Mouse (Mus musculus): ENCODE data around the gene Cep295. TPM values are rescaled to one million over a fixed set of nuclear protein-coding genes. Genes with fewer than 3 reads are reported as not detected.
A peak's percentile ranks its signal among the peaks of the same experiment; 100 is the strongest.
"Not testable (repeated sequence)": the region's sequence is repeated elsewhere in the genome, so short reads cannot be mapped to it uniquely, and the experiment has no call there.

Gene Cep295
- polyA plus RNA-seq, 1 experiment from 2014 or later, result 25.2 TPM

DNA sequence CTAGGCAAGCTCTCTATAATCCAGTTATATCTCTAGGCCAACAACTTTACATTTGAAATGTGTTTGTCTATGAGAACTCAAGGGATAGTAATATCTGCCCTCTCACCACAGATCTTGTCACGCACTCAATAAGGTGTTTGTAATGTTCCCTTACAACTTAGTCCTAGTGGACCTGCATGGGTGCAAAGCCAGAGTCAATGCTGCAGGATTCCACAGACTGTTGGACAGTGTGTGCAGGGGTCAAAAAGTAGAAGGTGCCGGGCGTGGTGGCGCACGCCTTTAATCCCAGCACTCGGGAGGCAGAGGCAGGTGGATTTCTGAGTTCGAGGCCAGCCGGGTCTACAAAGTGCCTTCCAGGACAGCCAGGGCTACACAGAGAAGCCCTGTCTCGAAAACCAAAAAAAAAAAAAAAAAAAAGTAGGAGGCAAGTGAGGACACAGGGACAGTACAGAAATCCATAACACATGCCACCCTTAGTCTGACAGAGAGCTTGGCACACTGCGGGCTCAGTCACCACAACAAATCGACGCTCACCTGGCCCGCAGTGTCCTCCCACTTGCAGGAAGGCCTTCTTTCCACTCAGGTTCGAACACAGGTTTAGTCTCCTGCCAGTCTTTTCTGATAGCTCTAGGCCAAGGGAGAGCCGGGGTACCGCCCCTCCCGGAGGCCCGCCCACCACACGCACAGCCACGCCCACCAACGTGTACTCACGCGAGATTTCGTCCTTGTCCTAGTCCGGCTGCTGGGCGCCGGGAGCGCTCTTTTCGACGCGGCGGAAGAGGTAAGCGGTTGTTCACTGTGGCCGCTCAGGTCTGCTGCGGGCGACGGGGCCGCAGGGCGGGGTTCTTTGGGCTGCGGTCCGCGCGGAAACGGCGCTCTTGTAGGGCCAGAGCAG is 51.8 kb downstream of the Cep295 start, which contains the start of gene Taf1d:
Gene Taf1d, plus strand, starts transcription at position 712 of the 895 bp plus-strand sequence.
- ATAC-seq (ENCODE audit: insufficient number of reproducible peaks, insufficient read depth, low FRiP score, low TSS enrichment), result peak; percentile 87
- H3K27ac ChIP-seq, result peak within 1 kb of the TSS; percentile 93
- WGBS, result 13% methylated on average over 45 of the region's 45 CpGs
- H3K4me1 ChIP-seq, result peaks cover 20% of the 10 kb centered on the region
- H3K9ac ChIP-seq, result peak within 1 kb of the TSS; percentile 95
- peak within 1 kb of the TSS; percentile 80 for H3K4me3 ChIP-seq
- H3K36me3 ChIP-seq, result peaks cover 24% of the 10 kb centered on the region
- H3K4me2 ChIP-seq (replicated peaks), result peak within 1 kb of the TSS; percentile 79
- H3K9me3 ChIP-seq, result no peaks in the 10 kb centered on the region
- no peaks in the 10 kb centered on the region for H3K27me3 ChIP-seq

- WGBS, result 63% methylated on average over 2 of the region's 2 CpGs
- Histone ChIP-seq H3K36me3 (no peaks in the 10 kb centered on the region), H3K9ac (no peak overlapping the region), H3K27ac (no peak overlapping the region), H3K4me2 (replicated peaks) (no peak overlapping the region), H3K4me1 (peaks cover 10% of the 10 kb centered on the region), H3K27me3 (no peaks in the 10 kb centered on the region), H3K4me3 (no peak overlapping the region), H3K9me3 (no peaks in the 10 kb centered on the region)
- no peak for ATAC-seq (ENCODE audit: insufficient number of reproducible peaks, insufficient read depth, low FRiP score, low TSS enrichment)
Measured at GRCm38 (mm10) chr9:15302881-15303280, 54.7 kb downstream of the Cep295 start.

GRCm38 (mm10) chr9:15302006-15302405 is 55.6 kb downstream of the Cep295 start:
- not testable (repeated sequence) for H3K4me3 ChIP-seq; H3K4me1 ChIP-seq; H3K36me3 ChIP-seq; H3K27ac ChIP-seq; ATAC-seq (ENCODE audit: insufficient number of reproducible peaks, insufficient read depth, low FRiP score, low TSS enrichment); H3K27me3 ChIP-seq; H3K9me3 ChIP-seq; H3K4me2 ChIP-seq (replicated peaks); H3K9ac ChIP-seq
- 78% methylated on average over 6 of the region's 6 CpGs for WGBS

- no peaks in the 10 kb centered on the region for H3K4me1 ChIP-seq
- WGBS, result 15% methylated on average over 6 of the region's 6 CpGs
- no peaks in the 10 kb centered on the region for H3K36me3 ChIP-seq
- H3K4me3 ChIP-seq, result no peak overlapping the region
- H3K9ac ChIP-seq, result no peak overlapping the region
- H3K4me2 ChIP-seq (replicated peaks), result no peak overlapping the region
- no peaks in the 10 kb centered on the region for H3K9me3 ChIP-seq
- peak overlapping the region; percentile 30 for H3K27ac ChIP-seq
- no peak for ATAC-seq (ENCODE audit: insufficient number of reproducible peaks, insufficient read depth, low FRiP score, low TSS enrichment)
- H3K27me3 ChIP-seq, result no peaks in the 10 kb centered on the region
Measured at GRCm38 (mm10) chr9:15301399-15301798, 56.2 kb downstream of the Cep295 start.

DNA sequence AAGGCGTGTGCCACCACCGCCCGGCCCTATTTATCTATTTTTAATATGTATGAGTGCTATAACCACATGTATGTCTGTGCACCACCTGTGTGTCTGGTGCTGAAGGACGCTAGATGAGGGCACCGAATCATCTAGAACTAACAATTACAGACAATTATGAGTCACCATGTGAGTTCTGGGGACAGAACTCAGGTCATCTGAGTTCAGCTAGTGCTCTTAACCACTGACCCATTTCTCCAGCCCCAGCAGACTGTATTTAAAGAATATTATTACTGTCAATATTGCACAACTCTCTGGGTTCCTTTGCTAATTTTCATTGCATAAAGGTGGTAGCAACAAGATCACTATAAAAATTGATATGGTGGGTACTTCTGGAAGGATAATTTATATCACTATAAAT is 57.5 kb downstream of the Cep295 start:
- WGBS, result 79% methylated on average over 5 of the region's 5 CpGs
- H3K4me1 ChIP-seq, result no peaks in the 10 kb centered on the region
- no peak for ATAC-seq (ENCODE audit: insufficient number of reproducible peaks, insufficient read depth, low FRiP score, low TSS enrichment)

DNA sequence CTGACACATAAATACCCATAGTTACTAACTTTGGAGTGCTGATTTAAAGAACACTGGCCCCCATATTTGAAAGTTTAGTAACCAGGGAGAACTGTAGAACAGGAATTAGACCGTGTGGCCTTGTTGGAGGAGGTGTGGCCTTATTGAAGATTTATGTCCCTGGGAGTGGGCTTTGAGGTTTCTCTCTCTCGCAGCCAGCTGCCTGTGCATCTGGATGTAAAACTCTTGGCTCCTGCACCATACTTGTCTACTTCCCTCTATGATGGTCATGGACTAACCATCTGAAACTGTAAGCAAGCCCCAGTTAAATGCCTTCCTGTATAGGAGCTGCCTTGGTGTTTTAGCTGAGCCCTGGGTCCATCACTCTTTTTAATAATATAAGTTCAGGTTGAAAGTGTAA is 59.1 kb downstream of the Cep295 start:
- no peaks in the 10 kb centered on the region for H3K4me1 ChIP-seq
- no peak overlapping the region for H3K27ac ChIP-seq
- H3K4me3 ChIP-seq, result no peak overlapping the region
- no peak for ATAC-seq (ENCODE audit: insufficient number of reproducible peaks, insufficient read depth, low FRiP score, low TSS enrichment)
- no peak overlapping the region for H3K9ac ChIP-seq
- WGBS, result 61% methylated on average over 2 of the region's 2 CpGs
- H3K9me3 ChIP-seq, result no peaks in the 10 kb centered on the region
- H3K36me3 ChIP-seq, result peaks cover 3% of the 10 kb centered on the region; the same call in 1 of the 2 replicates
- no peak overlapping the region for H3K4me2 ChIP-seq (replicated peaks)
- no peaks in the 10 kb centered on the region for H3K27me3 ChIP-seq

More for the DNA sequence above, 57.5 kb downstream of the Cep295 start:
- no peak overlapping the region for H3K4me3 ChIP-seq
- no peaks in the 10 kb centered on the region for H3K9me3 ChIP-seq
- H3K27ac ChIP-seq, result no peak overlapping the region
- H3K27me3 ChIP-seq, result no peaks in the 10 kb centered on the region
- H3K9ac ChIP-seq, result no peak overlapping the region
- H3K4me2 ChIP-seq (replicated peaks), result no peak overlapping the region
- H3K36me3 ChIP-seq, result no peaks in the 10 kb centered on the region

- Histone ChIP-seq H3K4me3 (no peak overlapping the region), H3K9me3 (no peaks in the 10 kb centered on the region), H3K9ac (no peak overlapping the region), H3K27ac (no peak overlapping the region), H3K36me3 (peaks cover 3% of the 10 kb centered on the region; the same call in 1 of the 2 replicates), H3K27me3 (no peaks in the 10 kb centered on the region), H3K4me2 (replicated peaks) (no peak overlapping the region), H3K4me1 (no peaks in the 10 kb centered on the region)
- 89% methylated on average over 7 of the region's 7 CpGs for WGBS
- no peak for ATAC-seq (ENCODE audit: insufficient number of reproducible peaks, insufficient read depth, low FRiP score, low TSS enrichment)
Measured at GRCm38 (mm10) chr9:15297112-15297511, 60.5 kb downstream of the Cep295 start.

DNA sequence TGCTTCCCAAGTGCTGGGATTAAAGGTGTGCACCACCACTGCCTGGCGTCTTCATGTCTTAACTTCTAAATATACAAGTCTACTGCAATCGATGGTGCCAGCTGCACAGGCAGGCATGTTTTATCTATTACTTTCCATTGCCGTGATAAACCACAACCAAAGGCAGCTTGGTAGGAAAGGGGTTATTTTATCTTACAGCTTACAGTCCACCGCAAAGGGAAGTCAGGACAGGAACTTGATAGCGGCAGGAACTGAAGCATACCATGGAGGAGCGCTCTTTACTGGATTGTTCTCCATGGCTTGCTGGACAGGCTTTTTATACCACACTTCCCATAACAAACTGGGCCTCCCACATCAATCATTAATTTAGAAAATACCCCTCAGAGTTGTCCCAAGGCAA is 68.3 kb downstream of the Cep295 start:
- Histone ChIP-seq H3K27me3 (no peaks in the 10 kb centered on the region), H3K9me3 (no peaks in the 10 kb centered on the region), H3K4me1 (no peaks in the 10 kb centered on the region), H3K27ac (no peak overlapping the region), H3K9ac (no peak overlapping the region), H3K36me3 (peaks cover 9% of the 10 kb centered on the region; the same call in 1 of the 2 replicates), H3K4me2 (replicated peaks) (no peak overlapping the region), H3K4me3 (no peak overlapping the region)
- 85% methylated on average over 6 of the region's 6 CpGs for WGBS
- no peak for ATAC-seq (ENCODE audit: insufficient number of reproducible peaks, insufficient read depth, low FRiP score, low TSS enrichment)

GRCm38 (mm10) chr9:15288402-15288801 is 69.2 kb downstream of the Cep295 start:
- no peaks in the 10 kb centered on the region for H3K27me3 ChIP-seq
- 92% methylated on average over 3 of the region's 3 CpGs for WGBS
- H3K4me1 ChIP-seq, result no peaks in the 10 kb centered on the region
- 0 out of 2 replicates have a peak, but pooled peaks cover 5% of the 10 kb centered on the region for H3K36me3 ChIP-seq
- no peak for ATAC-seq (ENCODE audit: insufficient number of reproducible peaks, insufficient read depth, low FRiP score, low TSS enrichment)
- H3K9me3 ChIP-seq, result no peaks in the 10 kb centered on the region
- H3K27ac ChIP-seq, result no peak overlapping the region
- H3K4me2 ChIP-seq (replicated peaks), result no peak overlapping the region
- H3K9ac ChIP-seq, result no peak overlapping the region
- H3K4me3 ChIP-seq, result no peak overlapping the region

GRCm38 (mm10) chr9:15287846-15288245 is 69.7 kb downstream of the Cep295 start:
- Histone ChIP-seq H3K36me3 (0 out of 2 replicates have a peak, but pooled peaks cover 5% of the 10 kb centered on the region), H3K4me2 (replicated peaks) (no peak overlapping the region), H3K9me3 (no peaks in the 10 kb centered on the region), H3K4me3 (no peak overlapping the region), H3K27ac (no peak overlapping the region), H3K4me1 (no peaks in the 10 kb centered on the region), H3K27me3 (no peaks in the 10 kb centered on the region), H3K9ac (no peak overlapping the region)
- no peak for ATAC-seq (ENCODE audit: insufficient number of reproducible peaks, insufficient read depth, low FRiP score, low TSS enrichment)
- 54% methylated on average over 6 of the region's 6 CpGs for WGBS

GRCm38 (mm10) chr9:15285443-15285842 is 72.1 kb downstream of the Cep295 start:
- H3K27me3 ChIP-seq, result no peaks in the 10 kb centered on the region
- ATAC-seq (ENCODE audit: insufficient number of reproducible peaks, insufficient read depth, low FRiP score, low TSS enrichment), result no peak
- WGBS, result 63% methylated on average over 3 of the region's 3 CpGs
- no peak overlapping the region for H3K4me2 ChIP-seq (replicated peaks)
- peaks cover 5% of the 10 kb centered on the region for H3K4me1 ChIP-seq
- no peak overlapping the region for H3K4me3 ChIP-seq
- no peaks in the 10 kb centered on the region for H3K9me3 ChIP-seq
- no peak overlapping the region for H3K9ac ChIP-seq
- H3K27ac ChIP-seq, result no peak overlapping the region
- H3K36me3 ChIP-seq, result 0 out of 2 replicates have a peak, but pooled peaks cover 4% of the 10 kb centered on the region

DNA sequence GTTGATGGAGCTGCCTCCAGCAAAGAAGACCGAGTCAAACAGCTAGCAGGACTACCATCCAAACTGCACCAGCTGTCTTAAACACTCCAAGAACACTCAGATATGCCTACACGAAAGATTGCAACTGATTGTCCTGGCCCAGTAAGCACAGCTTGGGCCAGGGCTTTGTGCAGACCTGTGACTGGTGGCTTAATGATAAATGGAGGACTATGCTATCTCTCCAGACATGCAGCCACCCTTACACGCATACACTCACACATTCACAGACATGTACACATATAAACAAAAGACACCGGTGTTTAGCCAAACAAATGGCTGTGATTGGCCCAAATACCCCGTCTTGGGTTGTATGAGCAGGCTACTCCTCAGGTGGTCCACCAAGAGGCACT is 77.1 kb downstream of the Cep295 start:
- Histone ChIP-seq H3K27me3 (no peaks in the 10 kb centered on the region), H3K9me3 (no peaks in the 10 kb centered on the region), H3K4me1 (peaks cover 18% of the 10 kb centered on the region), H3K27ac (no peak overlapping the region), H3K4me2 (replicated peaks) (peak overlapping the region; percentile 68), H3K36me3 (peaks cover 4% of the 10 kb centered on the region), H3K9ac (peak overlapping the region; percentile 97), H3K4me3 (peak overlapping the region; percentile 99)
- WGBS, result 51% methylated on average over 5 of the region's 5 CpGs
- no peak for ATAC-seq (ENCODE audit: insufficient number of reproducible peaks, insufficient read depth, low FRiP score, low TSS enrichment)
